Mouse (Mus musculus): ENCODE results near the gene Pafah1b3. TPM values are rescaled to one million over a fixed set of nuclear protein-coding genes. Genes with fewer than 3 reads are reported as not detected.

Pafah1b3 gene
- polyA plus RNA-seq, 1 experiment from 2014 or later: 91.9 TPM

DNA sequence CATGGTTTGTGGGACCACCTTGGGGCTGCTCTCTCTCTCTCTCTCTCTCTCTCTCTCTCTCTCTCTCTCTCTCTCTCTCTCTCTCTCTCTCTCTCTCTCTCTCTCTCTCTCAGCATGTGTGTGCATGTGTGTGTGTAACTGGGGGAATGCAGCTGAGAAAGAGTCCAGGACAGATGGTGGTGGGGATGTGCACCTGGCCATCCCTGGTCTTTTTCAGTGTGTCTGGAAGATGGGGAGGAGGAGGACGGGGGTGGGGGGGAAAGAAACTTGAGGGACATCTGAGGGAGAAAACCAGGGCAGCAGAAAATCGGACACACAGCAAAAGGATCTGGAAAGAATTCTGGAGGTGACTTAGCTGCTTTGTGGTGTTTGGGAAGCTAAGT, 8.8 kb upstream of the Pafah1b3 start:
- H3K27ac ChIP-seq (ENCODE audit: low read depth, low read length): no peak overlapping the region
- H3K4me1 ChIP-seq (replicated peaks; ENCODE audit: control insufficient read depth, insufficient read depth, low read length): 0 out of 2 replicates have a peak, but pooled peaks cover 2% of the 10 kb centered on the region
- no peaks in the 10 kb centered on the region for H3K9me3 ChIP-seq (ENCODE audit: control insufficient read depth)
- no peak for ATAC-seq
- WGBS: 43% methylated on average over 2 of the region's 2 CpGs
- H3K4me3 ChIP-seq (ENCODE audit: low read depth, low read length): no peak overlapping the region
- no peak overlapping the region for H3K9ac ChIP-seq (ENCODE audit: low read depth, low read length)
- no peaks in the 10 kb centered on the region for H3K36me3 ChIP-seq (ENCODE audit: control insufficient read depth, insufficient read depth)
- H3K27me3 ChIP-seq (replicated peaks; ENCODE audit: control insufficient read depth, insufficient read depth, low read length): peaks cover 31% of the 10 kb centered on the region
- no peak for TF ChIP-seq CTCF (IDR thresholded peaks at IDR 0.05; ENCODE audit: low read depth)
- peak overlapping the region; percentile 95; the same call in 1 of the 2 replicates for H3K4me2 ChIP-seq (replicated peaks; ENCODE audit: low read depth)

DNA sequence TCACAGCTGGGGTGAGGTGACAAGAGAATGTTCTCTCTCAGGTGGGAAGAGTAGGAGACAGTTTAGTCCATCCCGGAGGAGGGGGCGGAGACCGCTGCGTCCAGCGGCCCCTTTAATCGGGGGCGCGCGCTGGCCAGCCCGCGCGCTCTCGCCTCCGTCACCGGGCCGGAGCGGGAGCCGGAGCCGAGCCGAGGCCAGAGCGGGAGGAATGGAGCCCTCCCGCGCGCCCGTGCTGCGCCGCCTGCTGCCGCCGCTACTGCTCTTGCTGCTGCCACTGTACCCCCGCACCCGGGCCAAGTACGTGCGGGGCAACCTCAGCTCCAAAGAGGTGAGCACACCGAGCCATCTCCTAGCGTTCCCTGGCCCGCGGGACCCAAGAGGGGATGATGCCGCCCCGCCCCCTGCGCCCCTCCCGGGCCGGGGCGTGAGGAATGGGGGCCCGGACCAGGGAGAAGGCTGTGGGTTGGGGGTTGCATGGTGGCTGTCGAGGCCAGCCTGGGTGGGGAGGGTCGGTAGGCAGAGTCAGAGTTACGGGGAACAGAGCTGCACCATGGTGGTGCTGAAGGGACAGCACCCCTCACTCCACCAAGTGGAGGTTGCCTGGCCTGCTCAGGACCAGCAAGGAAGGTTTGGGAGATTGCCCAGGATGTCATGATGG, 8.3 kb upstream of the Pafah1b3 start, which contains the start of gene Tmem145:
Gene Tmem145, plus strand, starts transcription at position 151 of the 658 bp plus-strand sequence.
- peaks cover 26% of the 10 kb centered on the region for H3K27me3 ChIP-seq (replicated peaks; ENCODE audit: control insufficient read depth, insufficient read depth, low read length)
- H3K9ac ChIP-seq (ENCODE audit: low read depth, low read length): peak within 1 kb of the TSS; percentile 7; the same call in 1 of the 2 replicates
- 0 out of 2 replicates have a peak, but pooled peaks cover 2% of the 10 kb centered on the region for H3K4me1 ChIP-seq (replicated peaks; ENCODE audit: control insufficient read depth, insufficient read depth, low read length)
- under 1% methylated on average over 47 of the region's 47 CpGs for WGBS
- no peaks in the 10 kb centered on the region for H3K9me3 ChIP-seq (ENCODE audit: control insufficient read depth)
- peak; percentile 6; the same call in 1 of the 2 replicates for TF ChIP-seq CTCF (IDR thresholded peaks at IDR 0.05; ENCODE audit: low read depth)
- peak; percentile 71 for ATAC-seq
- H3K4me3 ChIP-seq (ENCODE audit: low read depth, low read length): peak within 1 kb of the TSS; percentile 49
- H3K4me2 ChIP-seq (replicated peaks; ENCODE audit: low read depth): peak within 1 kb of the TSS; percentile 95
- H3K27ac ChIP-seq (ENCODE audit: low read depth, low read length): no peak within 1 kb of the TSS
- no peaks in the 10 kb centered on the region for H3K36me3 ChIP-seq (ENCODE audit: control insufficient read depth, insufficient read depth)

DNA sequence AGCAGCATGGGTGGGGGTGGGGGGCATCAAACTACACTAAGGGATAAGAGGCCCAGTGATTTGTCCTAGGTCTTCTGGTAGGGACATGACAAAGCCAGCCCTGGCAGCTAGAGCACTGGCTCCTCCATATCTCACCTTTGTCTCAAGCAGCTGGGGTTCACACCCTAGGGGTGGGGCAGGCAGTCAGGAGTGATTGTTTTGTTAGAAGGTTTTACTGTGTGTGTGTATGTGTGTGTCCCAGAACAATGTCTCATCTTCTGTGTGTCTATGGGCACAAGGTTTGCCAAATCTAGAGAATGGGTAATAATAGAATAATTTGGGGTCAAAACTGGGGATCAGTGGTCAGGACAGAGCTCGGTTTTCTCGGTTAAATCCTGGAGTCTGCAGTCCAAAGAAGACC, 7.7 kb upstream of the Pafah1b3 start:
- no peak for TF ChIP-seq CTCF (IDR thresholded peaks at IDR 0.05; ENCODE audit: low read depth)
- Histone ChIP-seq H3K27ac (ENCODE audit: low read depth, low read length) (no peak overlapping the region), H3K9ac (ENCODE audit: low read depth, low read length) (no peak overlapping the region)

DNA sequence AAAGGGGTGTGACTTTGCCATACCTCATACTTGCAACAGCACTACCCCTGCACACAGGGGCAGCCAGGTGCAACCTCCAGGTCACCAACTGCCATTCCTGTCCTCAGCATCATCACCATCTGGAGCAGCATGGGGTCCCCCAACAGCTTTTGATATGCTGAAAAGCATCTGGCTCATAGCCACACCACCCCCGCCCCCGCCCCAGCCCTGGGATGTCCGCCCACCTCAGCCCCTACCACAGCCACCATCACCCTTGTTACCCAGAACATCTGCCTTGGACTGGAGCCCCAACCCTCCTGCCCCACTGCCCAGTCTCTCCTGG, 5.9 kb upstream of the Pafah1b3 start:
- H3K36me3 ChIP-seq (ENCODE audit: control insufficient read depth, insufficient read depth): no peaks in the 10 kb centered on the region
- TF ChIP-seq CTCF (IDR thresholded peaks at IDR 0.05; ENCODE audit: low read depth): no peak
- no peak for ATAC-seq
- 0 out of 2 replicates have a peak, but pooled peaks cover 2% of the 10 kb centered on the region for H3K4me1 ChIP-seq (replicated peaks; ENCODE audit: control insufficient read depth, insufficient read depth, low read length)
- no peak overlapping the region for H3K4me2 ChIP-seq (replicated peaks; ENCODE audit: low read depth)
- H3K9ac ChIP-seq (ENCODE audit: low read depth, low read length): no peak overlapping the region
- no peak overlapping the region for H3K27ac ChIP-seq (ENCODE audit: low read depth, low read length)
- H3K27me3 ChIP-seq (replicated peaks; ENCODE audit: control insufficient read depth, insufficient read depth, low read length): peaks cover 23% of the 10 kb centered on the region
- 74% methylated on average over 3 of the region's 3 CpGs for WGBS
- H3K9me3 ChIP-seq (ENCODE audit: control insufficient read depth): no peaks in the 10 kb centered on the region
- H3K4me3 ChIP-seq (ENCODE audit: low read depth, low read length): no peak overlapping the region

More for the DNA sequence above, 7.7 kb upstream of the Pafah1b3 start:
- no peak for ATAC-seq
- Histone ChIP-seq H3K36me3 (ENCODE audit: control insufficient read depth, insufficient read depth) (no peaks in the 10 kb centered on the region), H3K4me1 (replicated peaks; ENCODE audit: control insufficient read depth, insufficient read depth, low read length) (0 out of 2 replicates have a peak, but pooled peaks cover 2% of the 10 kb centered on the region), H3K27me3 (replicated peaks; ENCODE audit: control insufficient read depth, insufficient read depth, low read length) (peaks cover 23% of the 10 kb centered on the region), H3K9me3 (ENCODE audit: control insufficient read depth) (no peaks in the 10 kb centered on the region), H3K4me3 (ENCODE audit: low read depth, low read length) (peak overlapping the region; percentile 49; the same call in 1 of the 2 replicates), H3K4me2 (replicated peaks; ENCODE audit: low read depth) (peak overlapping the region; percentile 95)
- 2% methylated on average over 2 of the region's 2 CpGs for WGBS

DNA sequence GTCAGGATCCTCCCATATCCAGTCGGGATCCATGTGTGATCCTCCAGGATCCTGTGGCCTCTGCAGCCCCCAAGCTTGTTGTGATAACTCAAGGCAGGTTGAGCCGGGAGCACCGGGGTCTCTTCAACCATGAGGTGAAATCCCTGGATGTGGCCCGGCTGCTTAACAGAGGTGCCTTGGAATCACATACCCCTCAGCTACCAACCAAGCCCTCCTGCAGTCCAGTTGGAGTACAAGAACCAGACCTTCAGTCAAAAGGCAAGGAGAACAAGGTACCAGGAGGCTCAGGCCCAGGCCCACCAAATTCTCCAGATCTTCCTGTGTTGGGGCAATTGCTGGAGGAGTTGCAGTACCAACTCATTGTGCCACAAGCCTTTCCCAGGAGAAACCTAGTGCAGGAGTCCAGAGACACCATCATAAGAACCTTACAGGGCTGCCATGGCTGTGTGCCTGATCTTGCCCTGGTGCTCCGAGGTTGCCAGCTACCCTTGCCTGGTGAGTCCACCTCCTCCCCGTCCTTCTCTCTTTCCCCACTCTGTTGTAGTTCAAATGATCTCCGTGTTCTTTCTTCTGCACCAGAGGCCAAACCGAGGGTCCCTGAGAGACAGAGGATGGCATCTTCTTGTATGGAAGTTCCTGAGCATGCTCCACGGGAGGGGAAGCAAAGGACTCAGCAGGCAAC, 5.4 kb upstream of the Pafah1b3 start:
- TF ChIP-seq CTCF (IDR thresholded peaks at IDR 0.05; ENCODE audit: low read depth): no peak
- H3K4me2 ChIP-seq (replicated peaks; ENCODE audit: low read depth): no peak overlapping the region
- 58% methylated on average over 9 of the region's 9 CpGs for WGBS
- H3K4me1 ChIP-seq (replicated peaks; ENCODE audit: control insufficient read depth, insufficient read depth, low read length): 0 out of 2 replicates have a peak, but pooled peaks cover 2% of the 10 kb centered on the region
- no peak for ATAC-seq
- no peak overlapping the region for H3K4me3 ChIP-seq (ENCODE audit: low read depth, low read length)
- no peaks in the 10 kb centered on the region for H3K9me3 ChIP-seq (ENCODE audit: control insufficient read depth)
- no peaks in the 10 kb centered on the region for H3K36me3 ChIP-seq (ENCODE audit: control insufficient read depth, insufficient read depth)
- no peak overlapping the region for H3K9ac ChIP-seq (ENCODE audit: low read depth, low read length)
- no peak overlapping the region for H3K27ac ChIP-seq (ENCODE audit: low read depth, low read length)
- peaks cover 23% of the 10 kb centered on the region for H3K27me3 ChIP-seq (replicated peaks; ENCODE audit: control insufficient read depth, insufficient read depth, low read length)

DNA sequence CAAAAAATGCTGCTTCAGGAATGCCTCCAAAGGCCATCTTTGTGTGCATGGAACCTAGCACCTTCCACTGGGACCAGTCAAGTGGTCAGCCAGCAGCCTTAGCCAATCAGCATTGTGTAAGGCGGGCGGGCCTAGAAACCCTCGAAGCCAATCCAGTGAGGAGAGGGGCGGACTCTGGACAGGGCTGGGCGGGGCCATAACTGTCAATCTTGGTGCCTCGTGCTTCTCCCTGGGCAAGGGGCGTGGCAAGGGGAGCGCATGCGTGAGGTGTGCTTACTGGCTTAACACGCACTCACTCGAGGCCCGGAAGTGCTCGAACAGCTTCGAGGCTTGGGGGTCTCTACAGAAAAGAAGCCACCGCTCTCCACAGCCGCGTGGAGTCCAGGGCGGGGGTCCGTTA, 3.3 kb upstream of the Pafah1b3 start, which contains the start of gene Prr19:
Gene Prr19, plus strand, starts transcription at position 349 of the 400 bp plus-strand sequence.
- Histone ChIP-seq H3K9ac (ENCODE audit: low read depth, low read length) (no peak within 1 kb of the TSS), H3K4me2 (replicated peaks; ENCODE audit: low read depth) (no peak within 1 kb of the TSS), H3K27ac (ENCODE audit: low read depth, low read length) (no peak within 1 kb of the TSS), H3K9me3 (ENCODE audit: control insufficient read depth) (no peaks in the 10 kb centered on the region), H3K4me1 (replicated peaks; ENCODE audit: control insufficient read depth, insufficient read depth, low read length) (0 out of 2 replicates have a peak, but pooled peaks cover under 1% of the 10 kb centered on the region), H3K36me3 (ENCODE audit: control insufficient read depth, insufficient read depth) (no peaks in the 10 kb centered on the region), H3K4me3 (ENCODE audit: low read depth, low read length) (no peak within 1 kb of the TSS), H3K27me3 (replicated peaks; ENCODE audit: control insufficient read depth, insufficient read depth, low read length) (peaks cover 10% of the 10 kb centered on the region)
- 63% methylated on average over 19 of the region's 19 CpGs for WGBS
- ATAC-seq: no peak
- TF ChIP-seq CTCF (IDR thresholded peaks at IDR 0.05; ENCODE audit: low read depth): no peak

All from intestine, postnatal 0 days (tissue).